Mouse (Mus musculus): ENCODE measurements at regions not wholly inside any gene's neighbourhood (a gene's known extent, or its start where the extent isn't known, plus 50 kb on each side); places are given as distances from the start of the nearest gene placed in this dataset.
"Not testable (repeated sequence)": the region's sequence is repeated elsewhere in the genome, so short reads cannot be mapped to it uniquely, and the experiment has no call there.

GRCm38 (mm10) chr12:77869296-77869695 is 324.7 kb upstream of the Gm6657 start:
- no peak for ATAC-seq (replicated peaks; ENCODE audit: insufficient number of reproducible peaks, low FRiP score, low TSS enrichment)
- Histone ChIP-seq H3K4me3 (ENCODE audit: low read depth, low read length) (no peak overlapping the region), H3K27me3 (ENCODE audit: control insufficient read depth, insufficient read depth, low read length) (no peaks in the 10 kb centered on the region), H3K9ac (ENCODE audit: low read depth, low read length) (no peak overlapping the region), H3K9me3 (replicated peaks; ENCODE audit: control insufficient read depth, low read length) (no peaks in the 10 kb centered on the region), H3K27ac (ENCODE audit: low read depth, low read length) (no peak overlapping the region), H3K4me1 (ENCODE audit: control insufficient read depth, insufficient read depth, low read length) (no peaks in the 10 kb centered on the region), H3K36me3 (ENCODE audit: control insufficient read depth, insufficient read depth, low read length) (no peaks in the 10 kb centered on the region), H3K4me2 (no peak overlapping the region)
- 82% methylated on average over 3 of the region's 3 CpGs for WGBS (ENCODE audit: insufficient replicate concordance)

DNA sequence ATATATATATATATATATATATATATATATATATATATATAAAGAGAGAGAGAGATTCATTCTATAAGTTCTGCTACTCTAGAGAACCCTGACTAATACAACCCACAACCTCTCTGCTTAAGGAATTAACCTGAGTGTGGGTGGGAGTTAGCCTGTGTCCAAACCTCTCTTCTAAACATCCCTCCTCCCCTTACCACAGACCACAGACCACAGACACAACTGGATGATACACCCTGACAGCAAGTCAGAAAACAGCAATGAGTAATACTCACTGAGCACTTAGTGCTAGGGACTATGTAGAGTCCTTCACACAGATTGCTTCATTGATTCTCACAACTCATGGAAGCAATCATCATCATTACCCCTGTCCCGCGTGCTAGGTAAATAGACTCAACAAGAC is 306.7 kb upstream of the Gm6657 start:
- Histone ChIP-seq H3K4me2 (no peak overlapping the region), H3K4me1 (ENCODE audit: control insufficient read depth, insufficient read depth, low read length) (no peaks in the 10 kb centered on the region), H3K9me3 (replicated peaks; ENCODE audit: control insufficient read depth, low read length) (no peaks in the 10 kb centered on the region), H3K27ac (ENCODE audit: low read depth, low read length) (no peak overlapping the region), H3K9ac (ENCODE audit: low read depth, low read length) (no peak overlapping the region), H3K27me3 (ENCODE audit: control insufficient read depth, insufficient read depth, low read length) (no peaks in the 10 kb centered on the region), H3K36me3 (ENCODE audit: control insufficient read depth, insufficient read depth, low read length) (no peaks in the 10 kb centered on the region), H3K4me3 (ENCODE audit: low read depth, low read length) (no peak overlapping the region)
- 91% methylated on average over 2 of the region's 2 CpGs for WGBS (ENCODE audit: insufficient replicate concordance)
- ATAC-seq (replicated peaks; ENCODE audit: insufficient number of reproducible peaks, low FRiP score, low TSS enrichment) = no peak

DNA sequence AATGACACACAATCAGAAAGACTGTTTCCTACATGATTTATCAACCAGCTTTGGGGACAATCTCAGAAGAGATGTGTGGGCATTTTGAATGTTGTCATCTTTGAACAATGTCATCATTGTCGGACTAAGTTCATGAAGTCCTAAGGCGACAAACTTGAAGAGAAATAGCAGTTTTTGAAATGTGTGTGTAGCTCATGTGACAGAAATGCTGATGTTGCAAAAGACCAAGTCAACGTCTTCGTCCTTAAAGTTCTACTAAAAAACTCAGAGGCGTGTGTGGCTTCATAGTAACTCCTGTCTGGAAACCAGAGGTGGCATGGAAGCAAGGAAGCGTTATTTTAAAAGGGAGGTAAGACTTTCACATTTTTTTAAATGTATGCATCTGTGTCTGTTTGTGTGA is 302.6 kb upstream of the Gm6657 start:
- H3K27ac ChIP-seq (ENCODE audit: low read depth, low read length) = no peak overlapping the region
- H3K4me1 ChIP-seq (ENCODE audit: control insufficient read depth, insufficient read depth, low read length) = no peaks in the 10 kb centered on the region
- no peak overlapping the region for H3K4me3 ChIP-seq (ENCODE audit: low read depth, low read length)
- no peak for ATAC-seq (replicated peaks; ENCODE audit: insufficient number of reproducible peaks, low FRiP score, low TSS enrichment)
- no peaks in the 10 kb centered on the region for H3K36me3 ChIP-seq (ENCODE audit: control insufficient read depth, insufficient read depth, low read length)
- H3K4me2 ChIP-seq = no peak overlapping the region
- H3K27me3 ChIP-seq (ENCODE audit: control insufficient read depth, insufficient read depth, low read length) = no peaks in the 10 kb centered on the region
- H3K9ac ChIP-seq (ENCODE audit: low read depth, low read length) = no peak overlapping the region
- whole genome bisulfite sequencing (ENCODE audit: insufficient replicate concordance) = 87% methylated on average over 6 of the region's 6 CpGs
- no peaks in the 10 kb centered on the region for H3K9me3 ChIP-seq (replicated peaks; ENCODE audit: control insufficient read depth, low read length)

GRCm38 (mm10) chr12:77894238-77894637 is 299.8 kb upstream of the Gm6657 start:
- Histone ChIP-seq H3K4me1 (ENCODE audit: control insufficient read depth, insufficient read depth, low read length) (no peaks in the 10 kb centered on the region), H3K4me2 (no peak overlapping the region), H3K27me3 (ENCODE audit: control insufficient read depth, insufficient read depth, low read length) (no peaks in the 10 kb centered on the region), H3K36me3 (ENCODE audit: control insufficient read depth, insufficient read depth, low read length) (no peaks in the 10 kb centered on the region), H3K9me3 (replicated peaks; ENCODE audit: control insufficient read depth, low read length) (no peaks in the 10 kb centered on the region), H3K4me3 (ENCODE audit: low read depth, low read length) (no peak overlapping the region), H3K27ac (ENCODE audit: low read depth, low read length) (no peak overlapping the region), H3K9ac (ENCODE audit: low read depth, low read length) (no peak overlapping the region)
- ATAC-seq (replicated peaks; ENCODE audit: insufficient number of reproducible peaks, low FRiP score, low TSS enrichment) = no peak

DNA sequence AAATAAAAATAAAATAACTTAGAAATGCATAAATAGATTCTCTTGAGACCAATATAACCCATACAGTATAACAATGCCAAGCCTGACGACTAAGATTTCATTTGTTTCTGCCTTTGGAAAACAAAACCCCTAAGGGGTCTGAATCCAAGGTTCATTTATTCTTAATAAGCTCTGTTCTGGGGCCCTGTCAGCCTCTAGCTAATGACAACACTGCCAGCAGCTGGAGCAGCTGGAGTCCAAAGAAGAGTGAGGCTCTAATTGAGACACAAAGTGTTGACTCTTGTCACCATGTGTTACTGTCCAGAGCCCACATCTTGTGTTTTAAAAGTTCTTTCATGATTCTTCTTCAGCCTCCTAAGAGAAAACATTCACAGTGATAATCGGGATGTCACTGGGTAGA is 298.5 kb upstream of the Gm6657 start:
- WGBS (ENCODE audit: insufficient replicate concordance) = 67% methylated on average over 2 of the region's 2 CpGs
- no peak overlapping the region for H3K4me2 ChIP-seq
- H3K9me3 ChIP-seq (replicated peaks; ENCODE audit: control insufficient read depth, low read length) = no peaks in the 10 kb centered on the region
- H3K4me1 ChIP-seq (ENCODE audit: control insufficient read depth, insufficient read depth, low read length) = no peaks in the 10 kb centered on the region
- H3K27ac ChIP-seq (ENCODE audit: low read depth, low read length) = no peak overlapping the region
- H3K36me3 ChIP-seq (ENCODE audit: control insufficient read depth, insufficient read depth, low read length) = no peaks in the 10 kb centered on the region
- H3K27me3 ChIP-seq (ENCODE audit: control insufficient read depth, insufficient read depth, low read length) = no peaks in the 10 kb centered on the region
- no peak overlapping the region for H3K4me3 ChIP-seq (ENCODE audit: low read depth, low read length)
- ATAC-seq (replicated peaks; ENCODE audit: insufficient number of reproducible peaks, low FRiP score, low TSS enrichment) = no peak
- H3K9ac ChIP-seq (ENCODE audit: low read depth, low read length) = no peak overlapping the region

GRCm38 (mm10) chr12:77898974-77899373 is 295.1 kb upstream of the Gm6657 start:
- H3K36me3 ChIP-seq (ENCODE audit: control insufficient read depth, insufficient read depth, low read length); H3K4me1 ChIP-seq (ENCODE audit: control insufficient read depth, insufficient read depth, low read length); H3K27me3 ChIP-seq (ENCODE audit: control insufficient read depth, insufficient read depth, low read length); H3K9me3 ChIP-seq (replicated peaks; ENCODE audit: control insufficient read depth, low read length); ATAC-seq (replicated peaks; ENCODE audit: insufficient number of reproducible peaks, low FRiP score, low TSS enrichment); H3K9ac ChIP-seq (ENCODE audit: low read depth, low read length); H3K4me2 ChIP-seq; H3K4me3 ChIP-seq (ENCODE audit: low read depth, low read length); H3K27ac ChIP-seq (ENCODE audit: low read depth, low read length): not testable (repeated sequence)
- 76% methylated on average over 2 of the region's 2 CpGs for WGBS (ENCODE audit: insufficient replicate concordance)

DNA sequence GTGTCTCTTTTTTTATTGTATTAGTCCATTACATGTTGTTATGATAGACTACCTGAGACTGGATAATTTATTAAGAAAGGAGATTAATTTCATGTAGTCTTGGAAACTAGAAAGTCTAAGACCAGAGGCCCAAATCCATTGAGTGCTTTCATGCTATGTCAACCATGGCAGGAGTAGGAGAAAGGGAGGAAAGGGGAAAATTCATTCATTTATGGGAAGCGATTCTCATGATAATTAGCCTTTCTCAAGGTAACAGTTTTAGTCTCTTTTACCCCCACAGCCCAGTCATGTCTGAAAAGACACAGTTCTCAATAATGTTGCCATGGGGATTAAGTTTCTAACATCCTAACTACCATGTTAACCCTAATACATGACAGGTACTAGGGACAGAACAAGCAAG is 292.8 kb upstream of the Gm6657 start:
- no peak overlapping the region for H3K4me2 ChIP-seq
- no peaks in the 10 kb centered on the region for H3K4me1 ChIP-seq (ENCODE audit: control insufficient read depth, insufficient read depth, low read length)
- ATAC-seq (replicated peaks; ENCODE audit: insufficient number of reproducible peaks, low FRiP score, low TSS enrichment) = no peak
- H3K9me3 ChIP-seq (replicated peaks; ENCODE audit: control insufficient read depth, low read length) = no peaks in the 10 kb centered on the region
- H3K4me3 ChIP-seq (ENCODE audit: low read depth, low read length) = no peak overlapping the region
- H3K36me3 ChIP-seq (ENCODE audit: control insufficient read depth, insufficient read depth, low read length) = no peaks in the 10 kb centered on the region
- H3K27me3 ChIP-seq (ENCODE audit: control insufficient read depth, insufficient read depth, low read length) = no peaks in the 10 kb centered on the region
- H3K9ac ChIP-seq (ENCODE audit: low read depth, low read length) = no peak overlapping the region
- 81% methylated on average over 1 of the region's 1 CpGs for WGBS (ENCODE audit: insufficient replicate concordance)
- no peak overlapping the region for H3K27ac ChIP-seq (ENCODE audit: low read depth, low read length)

DNA sequence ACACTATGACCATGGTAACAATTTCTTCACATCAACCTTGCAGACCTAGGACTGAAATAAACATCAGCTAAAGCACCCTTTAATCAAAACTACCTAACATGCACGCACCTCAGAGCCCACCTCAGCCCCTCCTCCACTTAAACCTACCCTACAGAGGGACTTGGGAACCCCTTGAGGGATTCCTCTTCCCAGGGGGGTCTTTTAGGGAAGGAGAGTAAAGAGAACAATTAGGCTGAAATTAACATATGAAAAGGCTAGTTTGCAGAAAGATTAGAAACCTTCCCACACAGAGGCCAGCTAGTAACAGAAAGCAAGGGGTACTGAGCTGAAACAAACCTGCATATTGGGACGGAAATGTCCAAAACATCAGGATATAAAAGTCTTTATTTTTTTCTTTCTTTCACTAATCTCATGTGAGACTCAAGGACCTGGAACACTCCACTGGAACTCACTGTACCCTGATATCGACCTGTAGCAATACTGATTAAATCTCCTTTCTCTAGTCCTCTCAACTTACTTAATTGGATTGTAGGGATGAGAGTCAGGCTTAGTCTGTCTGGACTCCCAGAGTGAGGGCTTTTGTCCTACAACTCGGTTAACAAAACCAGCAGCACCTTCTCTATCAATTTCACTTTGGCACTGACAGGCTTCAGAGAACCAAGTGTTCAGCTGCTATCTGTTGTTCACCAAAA is 281.0 kb upstream of the Gm6657 start:
- H3K36me3 ChIP-seq (ENCODE audit: control insufficient read depth, insufficient read depth, low read length) = no peaks in the 10 kb centered on the region
- no peaks in the 10 kb centered on the region for H3K27me3 ChIP-seq (ENCODE audit: control insufficient read depth, insufficient read depth, low read length)
- H3K4me2 ChIP-seq = no peak overlapping the region
- H3K9me3 ChIP-seq (replicated peaks; ENCODE audit: control insufficient read depth, low read length) = no peaks in the 10 kb centered on the region
- H3K4me1 ChIP-seq (ENCODE audit: control insufficient read depth, insufficient read depth, low read length) = no peaks in the 10 kb centered on the region
- no peak for ATAC-seq (replicated peaks; ENCODE audit: insufficient number of reproducible peaks, low FRiP score, low TSS enrichment)
- H3K4me3 ChIP-seq (ENCODE audit: low read depth, low read length) = no peak overlapping the region
- H3K27ac ChIP-seq (ENCODE audit: low read depth, low read length) = no peak overlapping the region
- WGBS (ENCODE audit: insufficient replicate concordance) = 27% methylated on average over 4 of the region's 4 CpGs
- H3K9ac ChIP-seq (ENCODE audit: low read depth, low read length) = no peak overlapping the region

DNA sequence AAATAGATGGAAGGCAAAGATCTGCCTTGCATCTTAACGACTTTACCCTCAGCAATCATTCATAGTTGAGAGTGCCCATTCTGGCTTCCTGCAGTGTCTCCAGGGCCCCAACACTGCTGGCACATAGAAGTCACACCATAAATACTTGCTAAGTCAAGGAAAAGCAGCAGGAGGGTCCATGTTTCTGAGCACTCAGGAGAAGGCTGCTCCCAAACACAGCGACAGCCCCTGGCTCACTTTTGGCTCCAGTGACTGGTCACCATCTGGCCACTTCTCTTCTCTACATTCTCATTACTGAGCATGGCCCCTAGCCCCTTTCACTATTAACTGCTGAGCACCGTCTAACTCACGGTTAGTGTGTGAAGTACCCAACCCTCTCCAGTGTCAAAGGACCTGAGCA is 265.3 kb upstream of the Gm6657 start:
- Histone ChIP-seq H3K9ac (ENCODE audit: low read depth, low read length) (no peak overlapping the region), H3K4me2 (no peak overlapping the region), H3K27ac (ENCODE audit: low read depth, low read length) (no peak overlapping the region), H3K9me3 (replicated peaks; ENCODE audit: control insufficient read depth, low read length) (no peaks in the 10 kb centered on the region), H3K27me3 (ENCODE audit: control insufficient read depth, insufficient read depth, low read length) (no peaks in the 10 kb centered on the region), H3K4me1 (ENCODE audit: control insufficient read depth, insufficient read depth, low read length) (no peaks in the 10 kb centered on the region), H3K36me3 (ENCODE audit: control insufficient read depth, insufficient read depth, low read length) (no peaks in the 10 kb centered on the region), H3K4me3 (ENCODE audit: low read depth, low read length) (no peak overlapping the region)
- 58% methylated on average over 4 of the region's 4 CpGs for WGBS (ENCODE audit: insufficient replicate concordance)
- no peak for ATAC-seq (replicated peaks; ENCODE audit: insufficient number of reproducible peaks, low FRiP score, low TSS enrichment)
